Mouse (Mus musculus) hindbrain, embryonic 14.5 days (tissue): Measurements from ENCODE around the gene Rps8. TPM values are rescaled to one million over a fixed set of nuclear protein-coding genes. Genes with fewer than 3 reads are reported as not detected.

ENCODE experiments used
- ATAC-seq: fragments of 200-750 bp; cut with Nextera tagmentation; 2 replicates; pipeline ENCODE4 v1.8.0; 2017; ENCODE audit warnings: moderate number of reproducible peaks, mild to moderate bottlenecking, moderate TSS enrichment, moderate library complexity; ENCODE audit not compliant: low FRiP score
- DNase-seq: peaks from one replicate; pipeline ENCODE4 v3.0.0-alpha.2; 2015; ENCODE audit warnings: low spot score
- H3K27ac ChIP-seq: fragments of 300-500 bp; sonication (generic); 2 replicates; pipeline ENCODE4 v1.5.1; 2014; ENCODE audit warnings: mild to moderate bottlenecking, moderate library complexity
- H3K27me3 ChIP-seq: fragments of 300-500 bp; sonication (generic); 2 replicates; pipeline ENCODE4 v1.6.1; 2014; ENCODE audit warnings: mild to moderate bottlenecking, low read length, mixed read lengths; ENCODE audit not compliant: control insufficient read depth, insufficient read depth
- H3K36me3 ChIP-seq: fragments of 300-500 bp; sonication (generic); replicated peaks from 2 replicates; pipeline ENCODE4 v1.6.1; 2014; ENCODE audit not compliant: control insufficient read depth, insufficient read depth
- H3K4me1 ChIP-seq: fragments of 300-500 bp; sonication (generic); replicated peaks from 2 replicates; pipeline ENCODE4 v1.6.1; 2014; ENCODE audit warnings: antibody characterized with exemption, low read length, mixed read lengths; ENCODE audit not compliant: control insufficient read depth, insufficient read depth
- H3K4me2 ChIP-seq: fragments of 300-500 bp; sonication (generic); replicated peaks from 2 replicates; pipeline ENCODE4 v1.6.1; 2014; ENCODE audit warnings: mild to moderate bottlenecking, moderate library complexity
- H3K4me3 ChIP-seq: fragments of 300-500 bp; sonication (generic); replicated peaks from 2 replicates; pipeline ENCODE4 v1.5.1; 2014; ENCODE audit warnings: mild to moderate bottlenecking, low read length
- H3K9ac ChIP-seq: fragments of 300-500 bp; sonication (generic); 2 replicates; pipeline ENCODE4 v1.6.1; 2014
- H3K9me3 ChIP-seq: fragments of 300-500 bp; sonication (generic); 2 replicates; pipeline ENCODE4 v1.6.1; 2016; ENCODE audit warnings: low read length; ENCODE audit not compliant: control insufficient read depth
- whole genome bisulfite sequencing: fragments of 180-500 bp; shearing (Covaris S2); extraction: QIAGEN DNeasy Blood & Tissue Kit; methylation state at CpG from one replicate; pipeline ENCODE4 v1.1.7; 2014; 5-methylcytosine and 5-hydroxymethylcytosine counted together
- microRNA-seq: library from miRNA; unstranded; fragments of <30 nt; microRNA quantifications from one replicate; pipeline ENCODE4, GENCODE M21; 2016
- polyA plus RNA-seq: library from polyadenylated mRNA; unstranded; fragments of >200 nt; fragmentation: Nextera tagmentation; extraction: Ambion mirVana; gene quantifications from 2 replicates; pipeline ENCODE4 v1.2.1, GENCODE M21; 2014

Rps8 gene
- polyA plus RNA-seq, 1 experiment from 2014 or later: 672 TPM

- Histone ChIP-seq H3K4me3 (no peak overlapping the region), H3K27me3 (no peaks in the 10 kb centered on the region), H3K27ac (no peak overlapping the region), H3K4me2 (no peak overlapping the region), H3K4me1 (no peaks in the 10 kb centered on the region), H3K9ac (no peak overlapping the region), H3K9me3 (no peaks in the 10 kb centered on the region), H3K36me3 (peaks cover 56% of the 10 kb centered on the region)
- no peak for DNase-seq
- no peak for ATAC-seq
- WGBS: 96% methylated on average over 25 of the region's 25 CpGs
These were observed 46.7 kb downstream of the Rps8 start for GRCm38 (mm10) chr4:117109330-117109729.

- no peaks in the 10 kb centered on the region for H3K27me3 ChIP-seq
- H3K4me2 ChIP-seq: no peak overlapping the region
- no peaks in the 10 kb centered on the region for H3K4me1 ChIP-seq
- 96% methylated on average over 6 of the region's 6 CpGs for WGBS
- ATAC-seq (no peak), DNase-seq (no peak)
- H3K9me3 ChIP-seq: no peaks in the 10 kb centered on the region
- peaks cover 47% of the 10 kb centered on the region for H3K36me3 ChIP-seq
- H3K4me3 ChIP-seq: no peak overlapping the region
- no peak overlapping the region for H3K9ac ChIP-seq
- no peak overlapping the region for H3K27ac ChIP-seq
These were observed 47.6 kb downstream of the Rps8 start for GRCm38 (mm10) chr4:117108524-117108849.

DNA sequence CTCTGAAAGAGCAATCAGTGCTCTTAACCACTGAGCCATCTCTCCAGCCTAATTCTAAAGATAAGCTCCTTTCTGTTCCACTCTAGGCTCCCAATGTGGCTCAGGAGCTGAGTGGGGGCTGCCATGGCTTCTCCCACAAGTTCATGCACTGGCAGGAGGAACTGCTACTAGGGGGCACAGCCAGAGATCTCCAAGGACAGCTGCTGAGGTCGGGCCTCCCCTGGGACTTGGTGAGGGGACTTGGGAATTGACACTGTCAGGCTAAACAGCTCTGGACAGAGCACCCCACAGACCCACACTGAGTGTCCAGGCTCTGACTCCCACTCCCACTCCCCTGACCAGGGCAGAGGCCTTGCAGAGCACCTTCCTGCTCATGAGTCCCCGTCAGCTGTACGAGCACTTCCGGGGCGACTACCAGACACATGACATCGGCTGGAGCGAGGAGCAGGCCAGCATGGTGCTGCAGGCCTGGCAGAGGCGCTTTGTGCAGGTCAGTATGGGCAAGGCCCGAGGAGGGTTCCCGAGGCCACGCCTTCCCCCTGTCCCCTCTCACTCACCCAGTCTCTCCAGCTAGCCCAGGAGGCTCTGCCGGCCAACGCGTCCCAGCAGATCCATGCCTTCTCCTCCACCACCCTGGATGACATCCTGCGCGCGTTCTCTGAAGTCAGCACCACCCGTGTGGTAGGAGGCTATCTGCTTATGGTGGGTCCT, 48.1 kb downstream of the Rps8 start:
- DNase-seq (no peak), ATAC-seq (no peak)
- Histone ChIP-seq H3K9ac (no peak overlapping the region), H3K4me3 (no peak overlapping the region), H3K4me1 (no peaks in the 10 kb centered on the region), H3K9me3 (no peaks in the 10 kb centered on the region), H3K27ac (no peak overlapping the region), H3K27me3 (no peaks in the 10 kb centered on the region), H3K36me3 (peaks cover 47% of the 10 kb centered on the region), H3K4me2 (no peak overlapping the region)
- 91% methylated on average over 17 of the region's 18 CpGs for WGBS

DNA sequence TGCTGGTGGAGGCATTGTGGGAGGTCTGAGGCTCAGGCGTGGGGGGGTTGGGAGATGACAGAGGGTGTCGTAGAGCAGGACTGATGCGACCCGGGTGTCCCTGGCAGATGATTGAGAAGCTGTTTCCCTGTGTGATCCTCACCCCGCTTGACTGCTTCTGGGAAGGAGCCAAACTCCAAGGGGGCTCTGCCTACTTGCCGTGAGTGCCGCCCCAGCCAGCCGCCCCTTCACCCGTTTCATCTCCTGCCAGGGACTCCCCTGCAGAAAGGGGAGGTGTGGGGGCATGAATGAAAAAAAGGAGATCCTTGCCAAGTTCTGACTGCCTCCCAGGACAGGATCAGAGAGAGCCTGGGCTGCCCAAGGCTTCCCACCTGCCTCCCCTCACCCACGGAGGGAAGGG, 50.9 kb downstream of the Rps8 start:
- H3K4me3 ChIP-seq: no peak overlapping the region
- H3K4me2 ChIP-seq: no peak overlapping the region
- no peak for DNase-seq
- no peak for ATAC-seq
- H3K9ac ChIP-seq: no peak overlapping the region
- peaks cover 28% of the 10 kb centered on the region for H3K36me3 ChIP-seq
- 45% methylated on average over 8 of the region's 10 CpGs for WGBS
- no peak overlapping the region for H3K27ac ChIP-seq
- H3K27me3 ChIP-seq: no peaks in the 10 kb centered on the region
- H3K4me1 ChIP-seq: no peaks in the 10 kb centered on the region
- H3K9me3 ChIP-seq: no peaks in the 10 kb centered on the region

GRCm38 (mm10) chr4:117104672-117105071, 51.4 kb downstream of the Rps8 start:
- Histone ChIP-seq H3K27ac (no peak overlapping the region), H3K4me1 (no peaks in the 10 kb centered on the region), H3K9ac (no peak overlapping the region), H3K9me3 (no peaks in the 10 kb centered on the region), H3K4me3 (no peak overlapping the region), H3K36me3 (peaks cover 24% of the 10 kb centered on the region), H3K4me2 (no peak overlapping the region), H3K27me3 (no peaks in the 10 kb centered on the region)
- no peak for ATAC-seq
- no peak for DNase-seq
- WGBS: 80% methylated on average over 10 of the region's 10 CpGs

Small RNAs within 50 kb of the gene (microRNA-seq; reads per million reads assigned to microRNA genes)
- gene Gm22398: not detected

Other genes starting within 250 kb of the Rps8 start
- gene Urod, start 161.8 kb downstream of the Rps8 start, polyA plus RNA-seq: 48.2 and 57.3 TPM in 2 replicates
- gene Hectd3, start 160.9 kb downstream of the Rps8 start, polyA plus RNA-seq: 21.9 and 22.1 TPM in 2 replicates
- 48.6 and 49.4 TPM in 2 replicates for gene Eif2b3, start 136.8 kb downstream of the Rps8 start, polyA plus RNA-seq
- 5.6 and 7.7 TPM in 2 replicates for gene Ptch2, start 60.2 kb downstream of the Rps8 start, polyA plus RNA-seq
- 3.1 and 3.2 TPM in 2 replicates for gene Btbd19, start 30.5 kb downstream of the Rps8 start, polyA plus RNA-seq
- gene Tctex1d4, start 29.4 kb downstream of the Rps8 start, polyA plus RNA-seq: 0.82 and 1.6 TPM in 2 replicates
- gene Plk3, start 22.3 kb downstream of the Rps8 start, polyA plus RNA-seq: 17.4 and 21.7 TPM in 2 replicates
- 8.6 and 10.3 TPM in 2 replicates for gene Kif2c, start 26.4 kb upstream of the Rps8 start, polyA plus RNA-seq
- gene Tmem53, start 95.7 kb upstream of the Rps8 start, polyA plus RNA-seq: 10.0 and 11.6 TPM in 2 replicates
- gene Armh1, start 95.9 kb upstream of the Rps8 start, polyA plus RNA-seq: 1.2 and 1.3 TPM in 2 replicates